Mouse (Mus musculus): ENCODE data around the gene Golm1.
"Not testable (repeated sequence)": the region's sequence is repeated elsewhere in the genome, so short reads cannot be mapped to it uniquely, and the experiment has no call there.

Golm1 gene

GRCm38 (mm10) chr13:59592058-59592457 is 83.6 kb downstream of the Golm1 start:
- not testable (repeated sequence) for DNase-seq (ENCODE audit: low spot score in 2 of 2)

GRCm38 (mm10) chr13:59590691-59591090 is 84.9 kb downstream of the Golm1 start:
- no peak for DNase-seq (ENCODE audit: low spot score in 2 of 2)

GRCm38 (mm10) chr13:59589672-59590071 is 85.9 kb downstream of the Golm1 start:
- DNase-seq (ENCODE audit: low spot score in 2 of 2): no peak

- DNase-seq (ENCODE audit: low spot score in 2 of 2): no peak
These were observed 88.4 kb downstream of the Golm1 start for GRCm38 (mm10) chr13:59587201-59587600.

GRCm38 (mm10) chr13:59585648-59586005 is 90.0 kb downstream of the Golm1 start:
- no peak for DNase-seq (ENCODE audit: low spot score in 2 of 2)

- DNase-seq (ENCODE audit: low spot score in 2 of 2): peak; percentile 99
These were observed 90.5 kb downstream of the Golm1 start, which contains the start of the genes Agtpbp1 and Naa35 for GRCm38 (mm10) chr13:59584947-59585647. Agtpbp1 (minus strand) TSS chr13:59585227. Naa35 (plus strand) TSS chr13:59585259.
